Mouse (Mus musculus) common myeloid progenitor, adult 5-6 weeks (primary cell): ENCODE measurements around the gene Rtn4. TPM values are rescaled to one million over a fixed set of nuclear protein-coding genes. Genes with fewer than 3 reads are reported as not detected.
"Not testable (repeated sequence)": the region's sequence is repeated elsewhere in the genome, so short reads cannot be mapped to it uniquely, and the experiment has no call there.

Experiments used
- ATAC-seq: replicated peaks from 2 replicates; pipeline ENCODE4 v1.8.0; 2016; ENCODE audit warnings: low read depth, mild to moderate bottlenecking, moderate TSS enrichment, inconsistent platforms; ENCODE audit not compliant: poor library complexity, severe bottlenecking
- total RNA-seq: library from RNA; stranded (forward); fragments of 200-1000, 187-1606 nt; gene quantifications from 2 replicates; pipeline ENCODE4 v1.2.3, GENCODE M21; 2017

Gene Rtn4
- total RNA-seq, 1 experiment from 2014 or later: 96.0 TPM

GRCm38 (mm10) chr11:29756007-29756406, 63.3 kb downstream of the Rtn4 start:
- not testable (repeated sequence) for ATAC-seq

- no peak for ATAC-seq
These were observed 65.9 kb downstream of the Rtn4 start for GRCm38 (mm10) chr11:29758617-29759016.

- ATAC-seq: no peak
These were observed 68.6 kb downstream of the Rtn4 start for GRCm38 (mm10) chr11:29761387-29761786.

- no peak for ATAC-seq
These were observed 70.0 kb downstream of the Rtn4 start for GRCm38 (mm10) chr11:29762768-29763167.

GRCm38 (mm10) chr11:29765063-29765462, 72.3 kb downstream of the Rtn4 start:
- no peak for ATAC-seq

GRCm38 (mm10) chr11:29766313-29766982, 73.7 kb downstream of the Rtn4 start:
- ATAC-seq: no peak

- ATAC-seq: no peak
These were observed 75.8 kb downstream of the Rtn4 start for GRCm38 (mm10) chr11:29768523-29768922.

- no peak for ATAC-seq
These were observed 78.1 kb downstream of the Rtn4 start for GRCm38 (mm10) chr11:29770666-29771400.

- no peak for ATAC-seq
These were observed 79.5 kb downstream of the Rtn4 start for GRCm38 (mm10) chr11:29772279-29772678.

- no peak for ATAC-seq
These were observed 81.5 kb downstream of the Rtn4 start for GRCm38 (mm10) chr11:29774296-29774695.

- ATAC-seq: peak; percentile 62
These were observed 82.0 kb downstream of the Rtn4 start for GRCm38 (mm10) chr11:29774760-29775159.

GRCm38 (mm10) chr11:29777964-29778363, 85.2 kb downstream of the Rtn4 start:
- ATAC-seq: peak; percentile 76

- ATAC-seq: no peak
These were observed 86.2 kb downstream of the Rtn4 start for GRCm38 (mm10) chr11:29778936-29779335.

- ATAC-seq: no peak
These were observed 86.8 kb downstream of the Rtn4 start for GRCm38 (mm10) chr11:29779409-29780026.

GRCm38 (mm10) chr11:29786583-29787219, 94.0 kb downstream of the Rtn4 start:
- ATAC-seq: peak; percentile 89

- 0 out of 2 replicates have a peak, but pooled peaks have one; percentile 27 for ATAC-seq
These were observed 94.7 kb downstream of the Rtn4 start for GRCm38 (mm10) chr11:29787473-29787872.

- no peak for ATAC-seq
These were observed 95.8 kb downstream of the Rtn4 start for GRCm38 (mm10) chr11:29788499-29788898.

GRCm38 (mm10) chr11:29788921-29789638, 96.3 kb downstream of the Rtn4 start:
- no peak for ATAC-seq

- no peak for ATAC-seq
These were observed 98.0 kb downstream of the Rtn4 start for GRCm38 (mm10) chr11:29790796-29791195.
